Comparison of ENCODE assay signal across 9 mouse cellular contexts in genomic region chr13:97436719-97437350, GRCm38 (mm10).
DNase-seq lines count a peak whose midpoint lies in the region; ATAC-seq and TF ChIP-seq lines count a peak whose summit lies in the region.
"Had no signal": no experiment of that assay in that cellular context is flagged by ENCODE, and none has a peak within 500 bp of the region (broad histone marks: within the 10 kb centered on the region; RNA-seq: fewer than 3 reads in every experiment).

No protein-coding gene starts in this region.

- no peak overlapping the region for H3K9ac ChIP-seq in heart, embryonic 11.5 days (ENCODE audit: low read depth, low read length)
- no peak overlapping the region for H3K9ac ChIP-seq in stomach, embryonic 14.5 days (replicated peaks; ENCODE audit: low read depth, low read length)
- no peak overlapping the region for H3K9ac ChIP-seq in stomach, postnatal 0 days (ENCODE audit: low read length)
- H3K9ac ChIP-seq in limb, embryonic 13.5 days = no peak overlapping the region
- no peak overlapping the region for H3K9ac ChIP-seq in stomach, embryonic 16.5 days (ENCODE audit: low read length)

- peaks cover 61% of the 10 kb centered on the region for H3K4me1 ChIP-seq in heart, embryonic 11.5 days (ENCODE audit: control insufficient read depth, insufficient read depth, low read length)
- H3K4me1 ChIP-seq in stomach, embryonic 14.5 days (ENCODE audit: control insufficient read depth, insufficient read depth, low read length) = peaks cover 32% of the 10 kb centered on the region
- H3K4me1 ChIP-seq in stomach, postnatal 0 days (replicated peaks; ENCODE audit: control insufficient read depth, insufficient read depth) = peaks cover 10% of the 10 kb centered on the region
- peaks cover 49% of the 10 kb centered on the region for H3K4me1 ChIP-seq in limb, embryonic 13.5 days
- H3K4me1 ChIP-seq in stomach, embryonic 16.5 days (ENCODE audit: control insufficient read depth, insufficient read depth, low read length) = peaks cover 27% of the 10 kb centered on the region

- H3K27ac ChIP-seq in heart, embryonic 11.5 days (ENCODE audit: low read depth, low read length) = 0 out of 2 replicates have a peak overlapping the region, but pooled peaks have one; percentile 84
- H3K27ac ChIP-seq in stomach, embryonic 14.5 days (ENCODE audit: low read length) = peak overlapping the region; percentile 80; the same call in 1 of the 2 replicates
- H3K27ac ChIP-seq in stomach, postnatal 0 days (replicated peaks) = no peak overlapping the region
- H3K27ac ChIP-seq in limb, embryonic 13.5 days = no peak overlapping the region
- no peak overlapping the region for H3K27ac ChIP-seq in stomach, embryonic 16.5 days (ENCODE audit: low read length)

- H3K27me3 ChIP-seq in heart, embryonic 11.5 days (ENCODE audit: control insufficient read depth, insufficient read depth, low read length) = no peaks in the 10 kb centered on the region
- no peaks in the 10 kb centered on the region for H3K27me3 ChIP-seq in stomach, embryonic 14.5 days (ENCODE audit: control insufficient read depth, insufficient read depth, low read length)
- no peaks in the 10 kb centered on the region for H3K27me3 ChIP-seq in stomach, postnatal 0 days (ENCODE audit: control insufficient read depth, insufficient read depth, low read length)
- H3K27me3 ChIP-seq in limb, embryonic 13.5 days = peaks cover 10% of the 10 kb centered on the region; the same call in 1 of the 2 replicates
- no peaks in the 10 kb centered on the region for H3K27me3 ChIP-seq in stomach, embryonic 16.5 days (ENCODE audit: control insufficient read depth, insufficient read depth, low read length)

- no peak for ATAC-seq in heart, embryonic 11.5 days (replicated peaks; ENCODE audit: insufficient number of reproducible peaks, low FRiP score, low TSS enrichment)
- no peak for ATAC-seq in stomach, embryonic 14.5 days (ENCODE audit: insufficient number of reproducible peaks, insufficient read depth, low FRiP score, low read depth)
- no peak for ATAC-seq in stomach, postnatal 0 days (ENCODE audit: low FRiP score, low TSS enrichment)
- no peak for ATAC-seq in limb, embryonic 13.5 days (ENCODE audit: low FRiP score, low read depth)
- no peak for ATAC-seq in stomach, embryonic 16.5 days (ENCODE audit: insufficient read depth, low FRiP score)
- ATAC-seq in megakaryocyte progenitor cell, adult 5-6 weeks (replicated peaks; ENCODE audit: poor library complexity) = no peak
- no peak for ATAC-seq in CD4-positive, CD25-positive, alpha-beta regulatory T cell, adult 4 months

- no peak overlapping the region for H3K4me3 ChIP-seq in heart, embryonic 11.5 days (ENCODE audit: low read depth, low read length)
- no peak overlapping the region for H3K4me3 ChIP-seq in stomach, embryonic 14.5 days (ENCODE audit: low read depth, low read length)
- no peak overlapping the region for H3K4me3 ChIP-seq in stomach, postnatal 0 days (ENCODE audit: low read depth, low read length)
- no peak overlapping the region for H3K4me3 ChIP-seq in limb, embryonic 13.5 days
- no peak overlapping the region for H3K4me3 ChIP-seq in stomach, embryonic 16.5 days (replicated peaks; ENCODE audit: low read length)

- peak overlapping the region; percentile 87 for H3K4me2 ChIP-seq in heart, embryonic 11.5 days
- H3K4me2 ChIP-seq in stomach, embryonic 14.5 days (replicated peaks; ENCODE audit: low read depth, low read length) = peak overlapping the region; percentile 60; the same call in 1 of the 2 replicates
- H3K4me2 ChIP-seq in stomach, postnatal 0 days (replicated peaks; ENCODE audit: low read depth) = no peak overlapping the region
- peak overlapping the region; percentile 81 for H3K4me2 ChIP-seq in limb, embryonic 13.5 days (replicated peaks)
- H3K4me2 ChIP-seq in stomach, embryonic 16.5 days (ENCODE audit: low read depth, low read length) = 0 out of 2 replicates have a peak overlapping the region, but pooled peaks have one; percentile 84

- no peak for TF ChIP-seq CTCF in stomach, postnatal 0 days (IDR thresholded peaks at IDR 0.05; ENCODE audit: low read depth)

- intact Hi-C loops in heart, postnatal 36 days (cut with DNase I) = loop anchor here (5.0 to 10.0 kb wide), 2 partner anchors 140 to 498 kb away; no protein-coding TSS in a partner anchor

- H3K9me3 ChIP-seq in heart, embryonic 11.5 days (replicated peaks; ENCODE audit: control insufficient read depth, low read length) = no peaks in the 10 kb centered on the region
- H3K9me3 ChIP-seq in stomach, embryonic 14.5 days (ENCODE audit: control insufficient read depth, low read depth, low read length) = no peaks in the 10 kb centered on the region
- no peaks in the 10 kb centered on the region for H3K9me3 ChIP-seq in stomach, postnatal 0 days (ENCODE audit: control insufficient read depth, low read length)
- no peaks in the 10 kb centered on the region for H3K9me3 ChIP-seq in limb, embryonic 13.5 days
- H3K9me3 ChIP-seq in stomach, embryonic 16.5 days (replicated peaks; ENCODE audit: control insufficient read depth, low read length) = no peaks in the 10 kb centered on the region

- no peak for DNase-seq in heart, postnatal 36 days
- DNase-seq in stomach, postnatal 0 days (ENCODE audit: low spot score) = no peak
- DNase-seq: cerebellum, adult 9-11 months had no signal

- 34% methylated on average over 5 of the region's 5 CpGs for WGBS in heart, embryonic 11.5 days (ENCODE audit: insufficient replicate concordance)
- WGBS in stomach, embryonic 14.5 days = 21% methylated on average over 5 of the region's 5 CpGs
- 39% methylated on average over 5 of the region's 5 CpGs for WGBS in stomach, postnatal 0 days
- WGBS in limb, embryonic 13.5 days = 30% methylated on average over 5 of the region's 5 CpGs
- WGBS in stomach, embryonic 16.5 days = 24% methylated on average over 5 of the region's 5 CpGs

- H3K36me3 ChIP-seq in heart, embryonic 11.5 days (ENCODE audit: control insufficient read depth, insufficient read depth, low read length) = no peaks in the 10 kb centered on the region
- H3K36me3 ChIP-seq in stomach, embryonic 14.5 days (ENCODE audit: control insufficient read depth, insufficient read depth, low read length) = no peaks in the 10 kb centered on the region
- no peaks in the 10 kb centered on the region for H3K36me3 ChIP-seq in stomach, postnatal 0 days (ENCODE audit: control insufficient read depth, insufficient read depth, low read length)
- no peaks in the 10 kb centered on the region for H3K36me3 ChIP-seq in limb, embryonic 13.5 days
- no peaks in the 10 kb centered on the region for H3K36me3 ChIP-seq in stomach, embryonic 16.5 days (ENCODE audit: control insufficient read depth, insufficient read depth, low read length)

- TF ChIP-seq EP300 in stomach, postnatal 0 days (optimal IDR thresholded peaks at IDR 0.05) = no peak

Comparison
In these comparisons a context has a peak if more than half of its experiments do, and no peak if none do; other contexts are left out.
1. H3K27ac ChIP-seq: peak in heart, embryonic 11.5 days (single experiment) and stomach, embryonic 14.5 days (single experiment); none in stomach, postnatal 0 days (single experiment), limb, embryonic 13.5 days (single experiment) and stomach, embryonic 16.5 days (single experiment).